Mouse (Mus musculus) spleen, postnatal 36 days (tissue): ENCODE results near the gene Ppm1m.

Source experiments
- DNase-seq, 2 experiments: peaks; one replicate each; pipeline ENCODE4 v3.0.0; 2022; ENCODE audit warnings: low spot score in 2 of 2, mixed read lengths in 1 of 2

Gene Ppm1m

DNA sequence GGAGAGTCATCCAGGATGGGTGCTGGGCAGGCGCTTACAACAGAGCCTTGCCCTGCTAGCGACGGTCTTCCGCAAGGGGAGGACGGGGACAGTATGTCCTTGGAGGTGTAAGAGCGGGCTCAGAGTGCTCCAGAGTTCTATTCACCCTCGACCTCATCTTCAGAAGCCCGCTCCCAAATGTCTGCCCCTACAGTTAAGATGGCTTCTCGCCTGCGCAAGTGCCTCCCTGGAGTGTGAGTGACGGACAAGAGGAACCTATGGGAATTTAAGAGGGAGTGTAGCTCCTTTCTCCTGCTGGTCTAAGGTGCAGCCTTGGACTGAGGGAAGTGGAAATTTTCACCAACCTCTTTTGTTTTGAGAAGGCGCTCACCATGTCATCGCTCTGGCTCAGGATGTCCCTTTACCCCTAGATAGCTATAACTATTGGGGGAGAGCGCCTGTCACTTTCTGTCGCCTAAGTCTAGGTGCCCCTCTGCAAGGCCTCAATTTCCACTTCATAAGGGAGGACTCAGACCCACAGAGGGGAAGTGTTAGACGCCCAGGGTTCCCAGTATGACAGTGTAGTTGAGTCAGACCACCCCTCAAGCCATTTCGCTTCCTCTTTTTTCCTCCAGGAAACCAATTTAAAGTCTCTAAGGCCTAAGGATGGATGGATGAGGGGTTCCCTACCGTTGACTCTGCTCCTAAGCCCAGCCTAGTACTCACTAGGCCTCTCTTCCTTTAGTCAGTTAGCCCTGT is at the start of gene Ppm1m:
Gene Ppm1m, minus strand, starts transcription at position 212 of the 738 bp plus-strand sequence.
- no peak for DNase-seq

DNA sequence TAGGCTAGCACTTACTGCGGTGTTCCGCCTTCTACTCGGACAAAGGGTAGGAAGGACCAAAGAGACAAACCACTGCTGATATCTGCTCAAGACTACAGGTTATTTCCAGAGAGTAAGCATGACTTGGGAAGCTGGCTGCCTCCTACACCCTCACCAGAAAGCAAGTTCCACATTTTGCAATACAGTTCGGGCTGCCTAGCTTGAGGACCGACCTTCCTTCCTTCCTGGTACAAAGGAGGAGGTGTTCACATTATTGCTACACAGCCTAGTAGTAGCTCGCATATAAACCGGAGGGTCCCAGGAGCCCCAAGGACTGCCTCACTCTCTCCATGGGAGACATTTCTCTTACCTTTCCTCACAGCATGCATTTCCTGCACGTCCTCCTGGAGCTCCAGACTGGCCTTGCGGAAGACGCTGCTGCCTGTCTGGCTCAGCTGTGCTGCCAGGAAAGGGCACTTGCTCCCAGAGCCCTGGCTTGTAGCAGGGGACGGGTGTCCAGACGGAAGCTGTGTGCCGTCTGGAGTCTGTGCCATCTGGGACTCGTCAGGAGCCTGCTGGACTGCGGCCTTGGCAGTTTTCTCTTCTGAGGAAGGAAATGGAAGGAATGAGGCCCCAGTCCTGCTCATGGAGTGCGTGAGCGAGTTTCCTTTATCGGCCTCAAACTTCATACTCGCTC is 43.4 kb upstream of the Ppm1m start:
- DNase-seq = no peak

DNA sequence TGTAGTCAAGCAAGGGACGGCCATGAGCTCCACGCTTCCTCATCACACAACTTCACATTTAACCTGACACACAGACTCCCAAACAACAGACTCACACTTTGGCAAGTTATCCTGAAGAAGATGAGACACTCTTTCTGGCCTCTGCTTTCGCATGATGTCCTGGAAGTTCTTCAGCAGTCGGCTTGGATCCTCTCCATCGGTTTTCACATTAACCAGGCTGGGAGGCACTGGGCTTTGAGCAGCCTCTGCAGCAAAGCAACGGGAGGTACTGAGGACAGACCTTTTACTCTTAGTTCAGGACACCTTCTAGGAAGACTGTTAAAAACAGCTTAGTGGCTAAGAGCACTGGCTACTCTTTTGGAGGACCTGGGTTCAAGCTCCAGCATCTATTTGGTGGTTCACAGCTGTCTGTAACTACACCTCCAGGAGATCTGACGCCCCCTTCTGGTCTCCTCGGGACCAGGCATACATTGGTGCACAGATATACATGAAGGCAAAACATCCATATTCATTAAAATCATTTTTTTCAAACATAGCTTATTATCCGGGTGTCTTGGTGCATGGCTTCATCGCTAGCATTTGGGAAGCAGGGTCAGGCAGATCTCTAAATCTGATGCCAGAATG is 42.1 kb upstream of the Ppm1m start:
- no peak for DNase-seq

DNA sequence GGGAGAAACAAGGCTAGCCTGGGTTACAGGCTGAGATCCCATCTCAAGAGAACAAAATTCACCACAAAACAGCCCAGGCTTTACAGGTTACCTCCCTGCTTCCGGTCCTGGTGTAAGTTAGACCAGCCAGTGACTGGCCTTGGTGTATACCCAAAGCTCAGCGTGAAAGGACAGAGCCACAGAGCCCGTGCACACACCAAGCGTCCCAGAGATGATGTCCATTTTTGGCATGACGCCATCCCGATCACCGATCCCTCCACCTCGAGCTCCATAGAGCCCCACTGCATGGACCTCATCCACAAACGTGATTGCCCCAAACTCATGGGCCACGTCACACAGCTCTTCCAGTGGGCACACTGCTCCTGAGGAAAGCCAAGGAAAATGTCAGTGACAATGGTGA is 38.3 kb upstream of the Ppm1m start:
- no peak for DNase-seq

DNA sequence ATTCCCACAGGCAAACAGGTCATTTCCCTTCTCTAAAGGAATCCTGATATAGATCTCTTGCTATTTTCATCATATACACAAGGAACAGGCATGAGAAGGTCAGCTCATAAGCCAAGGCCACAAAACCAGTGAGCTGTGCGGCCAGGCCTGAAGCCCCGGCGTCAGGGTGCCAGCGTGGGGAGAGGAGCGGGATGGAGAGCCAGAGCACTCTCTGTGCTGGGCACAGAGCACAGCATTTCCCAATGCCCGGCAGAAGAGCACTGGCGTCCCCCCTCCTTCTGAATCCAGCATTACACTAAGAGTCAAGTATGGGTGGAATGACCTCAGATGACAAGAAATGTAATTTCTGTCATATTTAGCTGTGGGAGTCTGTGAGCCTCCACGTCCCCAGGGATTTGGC is 37.9 kb upstream of the Ppm1m start:
- DNase-seq = no peak

DNA sequence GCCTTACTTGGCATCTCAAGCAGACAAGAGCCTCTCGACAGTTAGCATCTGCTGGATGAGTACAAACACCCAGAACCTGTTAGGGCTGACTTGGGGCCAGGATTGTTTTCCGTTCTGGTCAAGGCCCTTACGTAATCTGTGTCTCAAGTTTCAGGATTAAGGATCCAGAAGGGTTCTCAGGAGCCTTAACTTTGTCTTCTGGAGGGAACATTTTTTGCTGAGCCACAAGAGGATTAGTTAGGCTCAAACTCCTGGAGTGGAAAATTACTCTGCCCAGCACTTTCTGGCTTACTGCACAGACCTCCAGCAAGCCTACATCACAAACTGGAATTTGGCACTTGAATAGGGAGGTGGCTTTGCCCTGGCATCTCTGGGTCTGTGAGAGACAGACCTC is 37.3 kb upstream of the Ppm1m start:
- no peak for DNase-seq

DNA sequence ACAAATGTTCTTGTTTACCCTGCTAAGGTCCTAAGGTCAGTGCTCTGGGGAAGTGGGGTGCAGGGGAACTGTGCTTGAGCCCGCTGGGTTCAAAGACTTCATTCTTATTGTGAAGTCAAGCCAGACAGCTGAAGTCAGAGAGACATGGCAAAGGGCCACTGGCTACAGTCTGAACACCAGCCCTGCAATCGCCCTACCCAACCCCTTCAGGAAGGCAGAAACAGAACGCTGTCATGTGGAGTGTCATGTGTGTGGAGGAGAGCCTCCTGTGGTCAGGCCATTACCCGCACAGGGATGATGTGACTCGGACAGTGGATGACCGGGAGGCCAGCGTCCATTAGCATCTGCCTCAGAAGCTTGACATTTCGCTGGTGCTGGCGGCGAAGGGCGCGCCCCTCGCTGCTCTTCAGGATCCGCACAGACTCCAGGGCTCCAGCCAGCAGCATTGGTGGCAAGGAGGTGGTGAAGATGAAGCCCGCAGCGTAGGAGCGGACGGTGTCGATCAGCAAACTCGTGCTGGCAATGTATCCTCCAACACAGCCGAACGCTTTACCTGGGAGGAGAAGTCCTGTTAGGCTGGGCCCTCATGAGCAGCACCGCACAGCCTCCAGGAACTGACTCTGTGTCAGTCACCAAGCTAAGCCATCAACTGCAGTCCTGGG is 36.7 kb upstream of the Ppm1m start:
- DNase-seq = no peak

DNA sequence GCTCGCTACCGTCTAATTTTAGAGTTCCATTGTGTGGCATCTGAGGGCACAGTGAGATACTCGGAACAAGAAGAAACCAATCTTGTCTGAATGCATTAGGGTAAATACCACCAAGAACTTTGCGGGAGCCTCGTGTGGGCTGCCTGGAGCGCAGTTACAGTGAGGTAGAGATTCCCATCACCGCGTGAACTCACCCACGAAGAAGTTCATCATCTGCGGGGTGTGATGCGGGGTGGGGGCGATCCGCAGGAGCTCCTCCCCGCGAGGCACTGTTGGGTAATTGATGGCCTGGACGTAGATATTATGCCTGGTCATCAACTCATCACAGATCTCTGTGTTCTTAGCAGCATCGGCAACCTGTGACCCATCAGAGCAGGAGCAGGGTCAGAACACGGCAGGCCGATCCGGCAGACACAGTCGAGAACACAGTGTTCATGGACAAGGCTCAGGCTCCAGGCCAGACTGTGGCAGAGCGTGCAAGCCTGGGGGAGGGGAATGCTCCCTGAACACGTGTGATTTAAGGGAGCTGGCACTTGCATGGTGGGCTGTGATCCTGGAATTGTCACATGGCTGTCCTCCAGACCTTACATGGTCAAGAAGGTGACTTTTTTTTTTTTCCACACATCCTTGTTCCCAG is 35.8 kb upstream of the Ppm1m start:
- no peak for DNase-seq

DNA sequence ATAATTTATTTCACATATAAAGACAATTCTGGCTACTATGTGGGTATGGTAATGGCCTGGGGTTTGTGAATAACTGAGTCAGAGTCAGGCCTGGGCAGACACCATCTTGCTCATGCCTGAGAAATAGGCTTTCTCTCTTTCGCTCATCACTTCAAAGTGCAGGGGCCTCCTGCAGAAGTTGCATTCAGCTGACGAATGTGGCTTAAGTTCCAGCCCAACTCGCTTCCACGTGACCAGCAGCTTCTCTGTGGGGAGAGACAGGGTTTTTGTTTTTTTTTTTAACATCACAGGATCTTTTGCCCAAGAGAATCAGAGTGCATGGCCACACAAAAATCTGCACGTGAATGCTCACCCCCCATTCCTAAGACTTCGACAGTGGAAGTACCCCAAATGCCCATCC is 34.4 kb upstream of the Ppm1m start:
- DNase-seq = no peak

DNA sequence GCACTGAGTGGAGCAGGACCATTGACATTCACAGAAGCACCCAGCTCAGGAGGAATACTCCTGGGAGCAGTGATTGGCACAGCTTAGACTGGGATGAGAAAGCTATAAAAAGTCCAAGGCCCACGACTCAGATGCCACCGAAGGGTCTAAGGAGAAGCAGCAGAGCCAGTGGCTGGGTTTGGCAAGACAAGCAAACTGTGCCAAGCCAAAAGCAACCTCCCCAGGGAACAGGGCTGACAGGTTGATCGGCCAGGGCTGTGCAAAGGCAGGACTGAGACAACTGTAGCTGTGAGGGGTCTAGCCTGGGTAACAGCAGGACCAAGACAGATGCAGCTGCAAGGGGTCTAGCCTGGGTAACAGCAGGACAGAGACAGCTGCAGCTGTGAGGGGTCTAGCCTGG is 33.4 kb upstream of the Ppm1m start:
- no peak for DNase-seq

DNA sequence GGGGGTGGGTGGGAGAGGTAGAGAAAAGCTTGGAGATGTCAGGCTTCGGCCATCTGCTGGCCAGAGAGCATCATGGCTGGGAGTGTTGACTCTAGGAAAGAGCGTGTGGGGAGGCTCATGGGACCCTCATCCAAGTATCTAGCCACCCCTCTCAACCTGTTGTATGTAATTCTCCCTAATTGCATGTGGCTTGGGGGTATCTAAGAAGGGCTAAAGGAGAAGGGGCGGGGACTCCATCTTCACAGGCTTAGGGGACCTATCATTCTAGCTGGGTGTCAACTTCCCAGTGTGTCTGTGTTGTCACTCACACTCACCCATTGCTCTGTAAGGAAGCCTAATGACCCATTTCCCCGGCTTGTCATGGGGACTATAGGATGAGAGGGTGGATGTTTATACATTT is 32.3 kb upstream of the Ppm1m start:
- DNase-seq = no peak

DNA sequence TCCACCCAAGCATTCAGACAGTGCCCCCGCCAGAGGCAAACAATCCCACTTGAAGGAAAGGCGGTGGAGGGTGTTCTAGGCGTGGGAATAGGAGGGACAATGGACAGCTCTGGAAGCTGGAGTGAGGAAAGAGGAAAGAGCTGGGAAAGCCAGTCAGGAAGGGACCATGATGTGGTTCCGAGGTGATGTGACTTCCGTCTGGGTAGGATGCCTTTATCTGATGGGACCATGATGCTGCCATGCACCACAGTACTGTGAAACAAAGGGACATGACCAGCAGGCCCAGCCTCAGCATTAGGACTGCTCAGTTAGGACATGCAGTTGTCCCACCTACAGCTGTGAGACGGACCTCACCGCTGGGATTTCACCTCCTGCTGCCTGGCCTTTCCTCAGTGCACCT is 31.7 kb upstream of the Ppm1m start:
- DNase-seq = no peak

DNA sequence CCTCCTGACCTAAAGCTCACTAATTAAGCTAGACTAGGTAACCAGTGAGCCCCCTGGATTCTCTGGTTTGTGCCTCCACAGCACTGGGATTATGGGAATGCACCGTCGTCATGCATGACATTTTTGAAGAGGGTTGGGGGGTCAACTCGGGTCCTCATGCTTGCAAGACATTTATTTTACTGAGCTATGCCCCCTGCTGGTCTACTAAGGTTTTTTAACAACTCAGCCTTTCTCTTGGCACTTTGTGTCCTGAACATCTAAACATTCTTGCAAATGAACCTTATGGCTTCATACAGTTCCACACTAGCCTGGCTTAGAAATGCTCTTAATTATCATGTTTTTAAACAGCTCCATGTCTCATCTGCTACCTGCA is 31.2 kb upstream of the Ppm1m start:
- DNase-seq = peak in 1 of 2 experiments; percentile 53

DNA sequence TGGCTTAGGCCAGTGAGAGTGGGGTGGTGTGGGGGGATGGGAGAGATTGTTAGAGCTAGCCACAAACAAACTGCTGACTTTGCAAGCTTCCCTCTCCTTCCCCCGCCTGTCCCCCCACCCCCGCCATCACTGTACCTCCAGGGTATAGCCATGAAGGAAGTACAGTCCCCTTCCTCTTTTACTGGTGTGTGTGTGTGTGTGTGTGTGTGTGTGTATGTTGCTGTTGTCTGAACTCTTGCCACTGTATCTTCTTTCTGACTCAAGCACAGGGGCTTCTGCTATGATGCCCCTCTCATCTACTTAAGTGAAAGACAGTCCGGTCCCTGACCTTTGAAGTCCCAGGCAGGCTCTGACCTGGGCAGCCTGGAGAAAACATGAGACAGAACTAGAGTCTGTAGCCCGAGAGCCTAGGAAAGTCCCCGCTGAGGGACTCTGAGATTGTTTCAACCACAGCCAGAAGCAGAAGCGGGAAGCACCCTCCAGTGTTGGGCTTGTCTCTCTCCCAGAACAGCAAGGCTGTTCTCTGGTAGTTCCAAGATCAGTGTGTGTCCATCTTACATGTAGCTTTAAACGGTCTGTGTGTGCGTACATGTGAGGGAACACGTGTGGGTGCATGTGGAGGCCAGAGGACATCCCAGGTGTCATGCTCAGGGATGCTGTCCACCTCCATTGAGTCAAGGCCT is 30.6 kb upstream of the Ppm1m start:
- DNase-seq = peak; percentile 65

DNA sequence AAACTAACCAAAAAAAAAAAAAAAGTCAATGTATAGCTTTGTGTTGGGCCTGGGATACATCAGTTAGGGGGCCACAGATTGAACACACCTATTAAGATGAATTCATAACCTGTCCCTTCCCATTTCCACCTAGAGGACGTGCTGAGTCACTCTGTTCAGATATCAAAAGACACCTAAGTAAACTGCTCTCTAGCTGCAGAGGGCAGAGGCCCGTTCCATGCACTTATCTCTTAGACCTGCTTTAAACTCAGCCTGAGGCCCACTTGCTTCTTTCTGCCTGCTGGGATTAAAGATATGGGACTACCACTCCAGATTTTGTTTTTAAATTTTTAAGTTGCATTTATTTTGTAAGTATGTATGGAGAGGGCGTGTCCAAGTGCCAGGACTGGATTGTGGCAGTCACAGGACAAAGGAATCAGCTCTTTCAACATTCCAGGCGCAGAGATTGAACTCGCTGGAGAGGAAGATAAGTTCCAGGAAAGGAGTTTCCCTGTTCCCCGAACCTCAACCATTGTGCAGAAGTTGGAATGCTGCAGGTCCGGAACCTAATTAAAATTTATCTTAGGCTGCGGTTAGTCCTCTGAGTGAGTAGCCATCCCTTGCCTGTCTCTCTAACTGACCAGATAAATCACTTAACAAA is 28.4 kb upstream of the Ppm1m start:
- DNase-seq = no peak

DNA sequence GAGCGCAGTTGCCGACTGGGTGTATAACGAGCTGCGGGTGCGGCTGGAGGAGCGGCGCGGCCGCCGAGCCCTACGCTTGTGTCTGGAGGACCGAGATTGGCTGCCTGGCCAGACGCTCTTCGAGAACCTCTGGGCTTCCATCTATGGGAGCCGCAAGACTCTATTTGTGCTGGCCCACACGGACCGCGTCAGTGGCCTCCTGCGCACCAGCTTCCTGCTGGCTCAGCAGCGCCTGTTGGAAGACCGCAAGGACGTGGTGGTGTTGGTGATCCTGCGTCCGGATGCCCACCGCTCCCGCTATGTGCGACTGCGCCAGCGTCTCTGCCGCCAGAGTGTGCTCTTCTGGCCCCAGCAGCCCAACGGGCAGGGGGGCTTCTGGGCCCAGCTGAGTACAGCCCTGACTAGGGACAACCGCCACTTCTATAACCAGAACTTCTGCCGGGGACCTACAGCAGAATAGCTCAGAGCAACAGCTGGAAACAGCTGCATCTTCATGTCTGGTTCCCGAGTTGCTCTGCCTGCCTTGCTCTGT is 26.7 kb upstream of the Ppm1m start:
- DNase-seq = no peak

DNA sequence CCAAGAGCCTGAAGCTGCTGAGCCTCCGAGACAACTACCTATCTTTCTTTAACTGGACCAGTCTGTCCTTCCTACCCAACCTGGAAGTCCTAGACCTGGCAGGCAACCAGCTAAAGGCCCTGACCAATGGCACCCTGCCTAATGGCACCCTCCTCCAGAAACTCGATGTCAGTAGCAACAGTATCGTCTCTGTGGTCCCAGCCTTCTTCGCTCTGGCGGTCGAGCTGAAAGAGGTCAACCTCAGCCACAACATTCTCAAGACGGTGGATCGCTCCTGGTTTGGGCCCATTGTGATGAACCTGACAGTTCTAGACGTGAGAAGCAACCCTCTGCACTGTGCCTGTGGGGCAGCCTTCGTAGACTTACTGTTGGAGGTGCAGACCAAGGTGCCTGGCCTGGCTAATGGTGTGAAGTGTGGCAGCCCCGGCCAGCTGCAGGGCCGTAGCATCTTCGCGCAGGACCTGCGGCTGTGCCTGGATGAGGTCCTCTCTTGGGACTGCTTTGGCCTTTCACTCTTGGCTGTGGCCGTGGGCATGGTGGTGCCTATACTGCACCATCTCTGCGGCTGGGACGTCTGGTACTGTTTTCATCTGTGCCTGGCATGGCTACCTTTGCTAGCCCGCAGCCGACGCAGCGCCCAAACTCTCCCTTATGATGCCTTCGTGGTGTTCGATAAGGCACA is 26.1 kb upstream of the Ppm1m start:
- DNase-seq = no peak

DNA sequence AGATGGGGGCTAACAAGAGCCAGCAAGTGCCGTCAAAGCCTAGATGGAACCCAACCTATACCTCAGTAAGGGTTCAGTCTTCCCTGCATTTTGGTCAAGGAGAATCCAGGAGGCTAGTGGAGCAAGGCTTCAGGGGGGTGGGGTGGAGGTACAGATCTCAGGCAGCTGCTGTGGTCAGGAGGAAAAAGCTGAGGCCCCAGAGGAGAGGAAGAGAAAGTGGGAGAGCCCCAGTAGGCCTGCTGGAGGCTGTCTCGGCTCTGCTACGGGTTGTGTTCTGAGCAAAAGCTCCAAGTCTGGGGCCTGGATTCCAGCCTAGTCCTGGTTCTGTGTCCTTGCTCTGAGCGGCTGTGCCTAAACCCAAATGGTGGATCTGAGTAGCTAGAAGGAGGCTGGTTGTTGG is 23.4 kb upstream of the Ppm1m start:
- peak; percentile 70 to 71 for DNase-seq

DNA sequence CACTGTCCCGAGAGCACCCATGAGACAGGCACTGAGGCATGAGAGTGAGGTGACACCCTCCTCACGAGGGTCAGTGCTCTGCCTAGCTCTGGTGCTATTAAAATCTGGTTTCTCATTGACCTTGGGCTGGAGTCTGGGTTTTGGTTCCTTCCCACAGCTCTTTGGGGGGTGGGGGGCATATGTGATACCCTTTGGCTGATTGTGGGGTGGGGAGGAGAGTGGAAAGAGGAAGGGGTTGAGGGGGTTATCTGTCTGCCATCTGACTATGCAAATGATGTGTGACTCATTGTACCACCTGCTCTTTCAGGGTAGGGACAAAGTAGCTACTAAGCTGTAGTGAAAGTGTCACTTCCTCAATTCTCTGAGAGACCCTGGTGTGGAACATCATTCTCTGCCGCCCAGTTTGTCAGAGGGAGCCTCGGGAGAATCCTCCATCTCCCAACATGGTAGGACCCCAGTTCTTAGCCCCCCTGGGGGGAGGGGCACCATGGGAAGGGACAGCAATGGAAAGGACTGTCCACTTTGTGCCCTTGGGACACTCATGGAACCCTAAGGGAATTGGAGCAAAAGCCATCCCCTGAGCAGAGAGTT is 22.8 kb upstream of the Ppm1m start, which contains the start of gene Tlr9:
Gene Tlr9, plus strand, starts transcription at position 338 of the 591 bp plus-strand sequence.
- peak; percentile 85 to 89 for DNase-seq
